Mouse (Mus musculus) retina, adult 2 months (tissue): ENCODE data around the gene Gzmd.

Experiments used
- DNase-seq: peaks from one replicate; pipeline ENCODE4 v3.0.0-alpha.2; 2012; ENCODE audit warnings: low read depth, low spot score

Gene Gzmd

DNA sequence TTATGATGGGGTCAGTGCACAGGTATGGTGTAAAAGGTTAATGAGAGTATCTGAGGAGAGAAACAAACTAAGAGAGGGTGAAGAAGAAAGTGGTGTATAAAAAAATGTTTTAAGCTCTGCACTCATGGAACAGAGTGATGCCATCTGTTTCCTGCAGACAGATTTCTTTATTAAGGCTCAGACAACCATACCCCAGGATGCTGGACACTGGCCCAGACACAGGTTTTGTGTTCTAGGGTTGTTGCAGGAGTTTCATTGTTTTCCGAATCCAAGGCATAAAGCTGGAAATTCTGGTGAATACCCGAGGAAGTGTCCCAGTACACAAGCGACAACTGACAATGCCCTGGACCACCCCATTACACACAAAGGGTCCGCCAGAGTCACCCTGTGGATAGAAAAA, 50.4 kb downstream of the Gzmd start:
- DNase-seq, result no peak
